Mouse (Mus musculus): ENCODE results near the gene Nup107.

DNA sequence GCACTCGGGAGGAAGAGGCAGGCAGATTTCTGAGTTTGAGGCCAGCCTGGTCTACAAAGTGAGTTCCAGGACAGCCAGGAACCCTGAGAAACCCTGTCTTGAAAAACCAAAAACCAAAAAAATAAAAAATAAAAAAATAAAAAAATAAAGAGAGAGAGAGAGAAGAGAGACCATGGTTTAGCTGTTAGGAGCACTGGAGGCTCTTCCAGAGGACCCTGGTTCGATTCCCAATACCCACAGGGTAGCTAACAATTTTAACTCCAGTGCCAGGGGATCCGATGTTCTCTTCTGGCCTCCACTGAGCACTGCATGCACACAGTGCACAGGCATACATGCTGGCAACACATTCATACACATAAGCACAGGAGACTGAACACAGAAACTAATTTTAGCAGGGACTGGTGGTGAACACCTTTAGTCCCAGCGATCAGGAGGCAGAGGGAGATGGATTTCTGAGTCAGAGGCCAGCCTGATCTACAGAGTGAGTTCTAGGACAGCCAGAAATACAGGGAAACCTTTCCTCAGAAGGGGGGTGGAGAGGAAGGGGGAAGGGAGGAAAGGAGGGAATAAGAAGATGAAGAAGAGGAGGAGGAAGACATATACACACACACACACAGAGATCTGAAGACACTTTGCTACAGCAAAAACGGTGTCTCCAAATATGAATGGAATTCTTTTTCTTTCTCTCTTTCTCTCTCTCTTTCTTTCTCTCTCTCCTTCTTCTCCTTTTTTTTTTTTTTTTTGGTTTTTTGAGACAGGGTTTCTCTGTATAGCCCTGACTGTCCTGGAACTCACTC is 39.5 kb downstream of the Nup107 start:
- TF ChIP-seq CTCF (IDR thresholded peaks at IDR 0.05; ENCODE audit: insufficient read depth, low read length) (no peak), POLR2A (IDR thresholded peaks at IDR 0.05; ENCODE audit: borderline replicate concordance, extremely low read depth, low read depth, low read length) (no peak)

Data from lung, adult 2 months (tissue).